Mouse (Mus musculus) liver, adult 2 months (tissue): ENCODE results near the gene Ptprn2.

Source experiments
- CTCF ChIP-seq: fragments of 200-500 bp; IDR thresholded peaks from 2 replicates; pipeline ENCODE4 v1.5.1; 2011; ENCODE audit warnings: low read depth, low read length, control low read depth
- POLR2A ChIP-seq: fragments of 200-500 bp; IDR thresholded peaks from 2 replicates; pipeline ENCODE4 v1.6.1; 2011; ENCODE audit warnings: low read length, control low read depth; ENCODE audit not compliant: insufficient read depth; ENCODE audit errors: extremely low read depth

GRCm38 (mm10) chr12:116780419-116780818, 294.9 kb downstream of the Ptprn2 start:
- no peak for TF ChIP-seq CTCF
- TF ChIP-seq POLR2A: no peak
